Mouse (Mus musculus): ENCODE results near the gene Mbd6. TPM values are rescaled to one million over a fixed set of nuclear protein-coding genes. Genes with fewer than 3 reads are reported as not detected.

Mbd6 gene
- polyA plus RNA-seq, 1 experiment from 2014 or later: 17.9 TPM

GRCm38 (mm10) chr10:127284724-127285500, 3.9 kb downstream of the Mbd6 start:
- Histone ChIP-seq H3K36me3 (peaks cover 66% of the 10 kb centered on the region), H3K9ac (peak overlapping the region; percentile 28; the same call in 1 of the 2 replicates), H3K27ac (no peak overlapping the region), H3K4me1 (peaks cover 35% of the 10 kb centered on the region), H3K9me3 (replicated peaks) (no peaks in the 10 kb centered on the region), H3K4me2 (replicated peaks) (no peak overlapping the region), H3K27me3 (no peaks in the 10 kb centered on the region), H3K4me3 (no peak overlapping the region)
- WGBS: 70% methylated on average over 11 of the region's 11 CpGs
- ATAC-seq (ENCODE audit: low FRiP score): no peak

- WGBS: 92% methylated on average over 7 of the region's 7 CpGs
- ATAC-seq (ENCODE audit: low FRiP score): no peak
Observed at GRCm38 (mm10) chr10:127284105-127284622, 4.7 kb downstream of the Mbd6 start.

DNA sequence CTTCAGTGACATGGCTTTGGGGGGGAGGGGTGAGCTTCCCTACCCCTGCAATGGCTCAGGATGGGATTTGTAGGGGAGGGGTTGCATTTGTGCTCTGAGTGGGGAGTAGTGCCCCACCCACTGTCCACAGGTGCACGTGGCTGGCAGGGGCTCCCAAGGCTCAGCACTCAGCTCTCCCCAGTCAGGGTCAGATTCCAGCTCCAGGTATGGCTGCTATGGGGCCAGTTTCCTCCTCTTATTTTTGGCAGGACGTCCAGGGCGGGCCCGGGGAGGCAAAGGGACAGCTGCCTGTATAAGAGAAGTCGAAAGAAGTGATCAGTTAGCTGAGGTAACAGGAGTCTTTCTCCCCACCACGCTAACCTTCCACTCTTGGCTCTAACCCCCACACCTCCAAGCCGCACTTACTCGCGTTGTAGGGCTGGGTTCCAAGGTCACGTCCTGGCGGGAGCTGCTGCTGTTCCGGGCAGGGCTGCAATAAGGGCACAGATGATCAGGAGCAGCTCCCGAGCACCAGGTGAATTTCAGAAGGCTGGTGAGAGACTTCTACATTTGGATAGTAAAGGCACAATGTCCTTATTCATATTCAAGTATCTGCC, 6.1 kb downstream of the Mbd6 start:
- H3K36me3 ChIP-seq: peaks cover 88% of the 10 kb centered on the region
- no peak overlapping the region for H3K4me3 ChIP-seq
- H3K27ac ChIP-seq: no peak overlapping the region
- H3K4me2 ChIP-seq (replicated peaks): no peak overlapping the region
- 90% methylated on average over 13 of the region's 13 CpGs for WGBS
- H3K27me3 ChIP-seq: no peaks in the 10 kb centered on the region
- no peak for ATAC-seq (ENCODE audit: low FRiP score)
- H3K4me1 ChIP-seq: peaks cover 28% of the 10 kb centered on the region
- H3K9ac ChIP-seq: no peak overlapping the region
- no peaks in the 10 kb centered on the region for H3K9me3 ChIP-seq (replicated peaks)

More at GRCm38 (mm10) chr10:127284105-127284622, 4.7 kb downstream of the Mbd6 start:
- no peak overlapping the region for H3K9ac ChIP-seq
- H3K36me3 ChIP-seq: peaks cover 73% of the 10 kb centered on the region
- peaks cover 31% of the 10 kb centered on the region for H3K4me1 ChIP-seq
- no peaks in the 10 kb centered on the region for H3K27me3 ChIP-seq
- H3K4me2 ChIP-seq (replicated peaks): no peak overlapping the region
- 0 out of 2 replicates have a peak overlapping the region, but pooled peaks have one; percentile 19 for H3K27ac ChIP-seq
- no peaks in the 10 kb centered on the region for H3K9me3 ChIP-seq (replicated peaks)
- no peak overlapping the region for H3K4me3 ChIP-seq

DNA sequence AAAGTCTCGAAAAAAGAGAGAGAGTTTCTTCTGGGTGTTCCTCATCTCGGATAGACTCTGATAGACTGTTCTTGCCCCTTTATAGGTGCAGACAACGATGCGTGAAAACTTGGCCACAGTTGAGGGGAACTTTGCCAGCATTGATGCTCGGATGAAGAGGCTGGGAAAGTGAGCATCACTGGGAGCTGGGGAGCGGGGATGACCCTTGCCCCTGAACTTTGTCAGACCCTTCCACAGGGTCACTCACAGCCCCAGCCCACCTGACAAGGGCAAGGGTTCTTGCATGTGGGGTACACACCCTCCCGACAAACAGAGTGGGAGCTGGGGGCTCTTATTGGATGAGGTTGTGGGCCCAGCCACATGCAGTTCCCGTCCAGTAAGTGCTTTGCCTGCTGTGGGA, 7.5 kb downstream of the Mbd6 start:
- no peak overlapping the region for H3K4me3 ChIP-seq
- peaks cover 14% of the 10 kb centered on the region for H3K4me1 ChIP-seq
- WGBS: 89% methylated on average over 8 of the region's 8 CpGs
- no peaks in the 10 kb centered on the region for H3K27me3 ChIP-seq
- no peak overlapping the region for H3K9ac ChIP-seq
- H3K36me3 ChIP-seq: peaks cover 97% of the 10 kb centered on the region
- no peaks in the 10 kb centered on the region for H3K9me3 ChIP-seq (replicated peaks)
- no peak overlapping the region for H3K4me2 ChIP-seq (replicated peaks)
- ATAC-seq (ENCODE audit: low FRiP score): no peak
- no peak overlapping the region for H3K27ac ChIP-seq

DNA sequence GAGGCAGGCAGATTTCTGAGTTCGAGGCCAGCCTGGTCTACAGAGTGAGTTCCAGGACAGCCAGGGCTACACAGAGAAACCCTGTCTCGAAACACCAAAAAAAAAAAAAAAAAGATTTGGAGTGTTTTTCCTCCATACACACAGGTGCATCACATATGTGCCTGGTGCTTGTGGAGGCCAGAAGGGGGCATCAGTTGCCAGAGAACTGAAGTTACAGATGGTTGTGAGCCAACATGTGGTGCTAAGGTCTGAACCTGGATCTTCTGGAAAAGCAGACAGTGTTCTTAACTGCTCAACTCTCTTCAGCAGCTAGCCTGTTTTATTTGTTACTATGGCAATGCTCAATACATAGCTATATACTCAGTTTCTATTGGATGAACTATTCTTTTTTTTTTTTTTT, 9.1 kb downstream of the Mbd6 start:
- Histone ChIP-seq H3K27ac (no peak overlapping the region), H3K4me3 (no peak overlapping the region), H3K9me3 (replicated peaks) (no peaks in the 10 kb centered on the region), H3K9ac (no peak overlapping the region), H3K36me3 (peaks cover 96% of the 10 kb centered on the region), H3K4me2 (replicated peaks) (no peak overlapping the region), H3K4me1 (peaks cover 1% of the 10 kb centered on the region), H3K27me3 (no peaks in the 10 kb centered on the region)
- no peak for ATAC-seq (ENCODE audit: low FRiP score)
- 94% methylated on average over 2 of the region's 2 CpGs for WGBS

- Histone ChIP-seq H3K4me3 (no peak overlapping the region), H3K27ac (no peak overlapping the region), H3K27me3 (no peaks in the 10 kb centered on the region), H3K4me2 (replicated peaks) (no peak overlapping the region), H3K4me1 (peaks cover 8% of the 10 kb centered on the region), H3K9me3 (replicated peaks) (no peaks in the 10 kb centered on the region), H3K36me3 (peaks cover 90% of the 10 kb centered on the region), H3K9ac (no peak overlapping the region)
- ATAC-seq (ENCODE audit: low FRiP score): no peak
- 84% methylated on average over 11 of the region's 11 CpGs for WGBS
Observed at GRCm38 (mm10) chr10:127274261-127275022, 14.4 kb downstream of the Mbd6 start.

- no peak for ATAC-seq (ENCODE audit: low FRiP score)
- H3K36me3 ChIP-seq: peaks cover 79% of the 10 kb centered on the region
- 86% methylated on average over 5 of the region's 5 CpGs for WGBS
- H3K9me3 ChIP-seq (replicated peaks): no peaks in the 10 kb centered on the region
- H3K4me1 ChIP-seq: peaks cover 25% of the 10 kb centered on the region
- no peaks in the 10 kb centered on the region for H3K27me3 ChIP-seq
- H3K4me2 ChIP-seq (replicated peaks): no peak overlapping the region
- no peak overlapping the region for H3K9ac ChIP-seq
- H3K4me3 ChIP-seq: no peak overlapping the region
- H3K27ac ChIP-seq: no peak overlapping the region
Observed at GRCm38 (mm10) chr10:127272371-127272770, 16.4 kb downstream of the Mbd6 start.

GRCm38 (mm10) chr10:127269884-127270283, 18.9 kb downstream of the Mbd6 start:
- Histone ChIP-seq H3K4me3 (no peak overlapping the region), H3K36me3 (peaks cover 55% of the 10 kb centered on the region), H3K9me3 (replicated peaks) (no peaks in the 10 kb centered on the region), H3K27ac (peak overlapping the region; percentile 26; the same call in 1 of the 2 replicates), H3K4me1 (peaks cover 31% of the 10 kb centered on the region), H3K9ac (no peak overlapping the region), H3K4me2 (replicated peaks) (no peak overlapping the region), H3K27me3 (no peaks in the 10 kb centered on the region)
- ATAC-seq (ENCODE audit: low FRiP score): no peak
- 59% methylated on average over 4 of the region's 4 CpGs for WGBS

DNA sequence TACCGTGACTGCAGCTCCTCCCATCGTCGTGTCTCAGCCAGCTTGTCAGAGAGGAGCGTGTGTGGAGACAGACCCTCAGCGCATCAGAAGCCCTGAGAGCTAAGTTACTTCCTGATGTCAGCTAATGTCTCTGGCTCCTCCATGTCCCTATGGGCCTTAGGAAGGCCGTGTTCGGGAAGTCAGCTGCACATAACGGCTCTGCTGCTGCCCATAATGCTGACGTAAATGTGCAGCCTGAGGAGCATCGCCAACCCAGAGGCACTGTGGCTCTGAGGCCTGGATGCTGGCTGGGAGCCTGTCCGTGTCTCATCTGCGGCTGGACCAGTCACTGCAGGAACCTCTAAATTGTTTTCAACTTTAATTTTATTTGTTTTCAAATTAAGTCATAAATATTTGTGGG, 19.8 kb downstream of the Mbd6 start:
- Histone ChIP-seq H3K27me3 (peaks cover 5% of the 10 kb centered on the region), H3K4me1 (peaks cover 31% of the 10 kb centered on the region), H3K4me2 (replicated peaks) (no peak overlapping the region), H3K9ac (0 out of 2 replicates have a peak overlapping the region, but pooled peaks have one; percentile 8), H3K27ac (peak overlapping the region; percentile 24; the same call in 1 of the 2 replicates), H3K36me3 (peaks cover 47% of the 10 kb centered on the region), H3K9me3 (replicated peaks) (no peaks in the 10 kb centered on the region), H3K4me3 (no peak overlapping the region)
- WGBS: 77% methylated on average over 12 of the region's 12 CpGs
- no peak for ATAC-seq (ENCODE audit: low FRiP score)

DNA sequence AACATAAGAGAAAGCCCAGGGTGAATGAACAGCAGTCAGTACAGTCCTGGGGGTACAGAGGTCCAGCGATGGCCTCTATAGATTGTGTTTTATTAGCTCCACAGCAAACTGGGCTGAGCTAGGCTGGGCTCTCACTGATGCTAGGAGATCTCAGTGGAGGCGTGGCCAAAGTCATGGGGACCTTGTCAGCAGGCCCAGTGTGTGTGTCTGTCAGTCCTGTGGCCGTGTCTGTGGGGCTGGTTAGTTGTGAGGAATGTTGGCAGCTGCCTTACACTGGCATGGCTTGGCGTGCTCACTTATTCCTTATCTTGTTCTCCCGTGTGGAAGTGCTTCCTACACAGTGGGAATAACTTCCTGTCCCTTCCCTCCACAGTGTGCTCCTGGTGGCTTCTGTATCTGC, 20.4 kb downstream of the Mbd6 start:
- ATAC-seq (ENCODE audit: low FRiP score): no peak
- 80% methylated on average over 5 of the region's 5 CpGs for WGBS

GRCm38 (mm10) chr10:127267318-127267717, 21.5 kb downstream of the Mbd6 start:
- no peak for ATAC-seq (ENCODE audit: low FRiP score)
- H3K27me3 ChIP-seq: peaks cover 14% of the 10 kb centered on the region
- peak overlapping the region; percentile 97 for H3K4me3 ChIP-seq
- peaks cover 30% of the 10 kb centered on the region for H3K36me3 ChIP-seq
- 76% methylated on average over 5 of the region's 5 CpGs for WGBS
- peak overlapping the region; percentile 93; the same call in 1 of the 2 replicates for H3K27ac ChIP-seq
- H3K4me2 ChIP-seq (replicated peaks): peak overlapping the region; percentile 92
- no peaks in the 10 kb centered on the region for H3K9me3 ChIP-seq (replicated peaks)
- H3K4me1 ChIP-seq: peaks cover 39% of the 10 kb centered on the region
- H3K9ac ChIP-seq: peak overlapping the region; percentile 99

More for the DNA sequence above, 20.4 kb downstream of the Mbd6 start:
- Histone ChIP-seq H3K4me2 (replicated peaks) (no peak overlapping the region), H3K4me1 (peaks cover 34% of the 10 kb centered on the region), H3K27me3 (peaks cover 10% of the 10 kb centered on the region), H3K9me3 (replicated peaks) (no peaks in the 10 kb centered on the region), H3K4me3 (no peak overlapping the region), H3K36me3 (peaks cover 41% of the 10 kb centered on the region), H3K27ac (peak overlapping the region; percentile 24; the same call in 1 of the 2 replicates), H3K9ac (0 out of 2 replicates have a peak overlapping the region, but pooled peaks have one; percentile 8)

Data from hindbrain, embryonic 12.5 days (tissue).